ENCODE assay signal across 8 mouse cellular contexts in the genomic region with DNA sequence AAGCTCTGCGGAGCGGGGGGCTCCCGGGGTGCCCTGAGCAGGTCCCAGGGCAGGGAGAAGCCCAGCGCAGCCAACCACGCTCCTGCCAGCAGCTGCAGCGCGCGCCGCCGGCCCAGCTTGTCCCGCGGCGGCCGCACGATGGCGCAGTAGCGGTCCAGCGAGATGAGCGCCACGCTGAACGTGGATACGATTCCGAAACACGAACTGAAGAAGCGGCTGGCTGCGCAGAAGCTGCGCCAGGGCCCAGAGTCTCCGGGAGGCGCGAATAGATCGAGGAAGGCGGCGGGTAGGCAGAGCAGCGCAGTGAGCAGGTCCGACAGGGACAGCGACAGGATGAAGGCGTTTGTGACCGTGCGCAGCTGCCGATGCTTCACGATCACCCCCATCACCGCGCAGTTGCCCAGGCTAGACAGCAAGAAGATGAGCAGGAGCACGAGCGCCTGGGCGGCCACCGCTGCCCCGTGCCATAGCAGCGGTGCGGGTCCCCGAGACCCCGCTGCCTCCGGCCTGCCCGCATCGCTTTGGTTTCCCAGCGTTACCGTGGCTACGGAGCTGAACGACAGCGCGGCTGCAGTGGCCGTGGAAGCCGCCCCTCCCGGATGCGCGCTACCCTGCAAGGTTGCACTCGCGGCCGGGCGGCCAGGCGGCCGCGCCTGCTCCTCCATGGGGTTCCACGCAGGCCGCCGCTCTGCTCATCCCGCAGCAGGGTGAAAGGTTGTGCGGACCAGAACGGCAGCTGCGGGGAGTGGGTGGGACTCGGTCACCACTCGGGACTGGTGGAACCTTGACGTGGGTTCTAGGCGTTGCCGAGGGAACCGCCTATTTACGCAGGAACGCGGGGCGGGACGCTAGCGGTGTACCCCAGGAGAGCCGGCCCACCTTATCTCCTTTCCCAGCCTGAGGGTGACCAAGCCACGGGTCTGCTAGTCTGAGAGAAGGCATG. TPM values are rescaled to one million over a fixed set of nuclear protein-coding genes. Genes with fewer than 3 reads are reported as not detected.
A peak's percentile ranks its signal among the peaks of the same experiment; 100 is the strongest.
DNase-seq lines count a peak whose midpoint lies in the region; ATAC-seq and TF ChIP-seq lines count a peak whose summit lies in the region.

Gpr135 (minus strand) TSS at position 799 of the 943 bp plus-strand sequence.

- TF ChIP-seq POLR2A in brain, embryonic 14.5 days (IDR thresholded peaks at IDR 0.05; ENCODE audit: borderline replicate concordance, extremely low read depth, insufficient read depth, insufficient read length, poor library complexity, severe bottlenecking) = peak; percentile 29; the same call in 1 of the 2 replicates
- no peak for TF ChIP-seq POLR2A in liver, adult 2 months (IDR thresholded peaks at IDR 0.05; ENCODE audit: extremely low read depth, insufficient read depth, low read length)

- DNase-seq in B cell, adult 2 months = peak; percentile 85 to 87
- peak; percentile 95 for DNase-seq in brain, embryonic 14.5 days (ENCODE audit: low read depth)
- DNase-seq in fibroblast of lung, adult 2 months (ENCODE audit: low read depth) = peak; percentile 40
- peak; percentile 87 for DNase-seq in kidney, postnatal 0 days (ENCODE audit: low spot score)
- peak; percentile 52 for DNase-seq in liver, adult 2 months (ENCODE audit: extremely low read depth, low read depth, low spot score)
- DNase-seq in monocyte, adult 2 months (ENCODE audit: low read depth in 1 of 2, low spot score in 2 of 2) = peak; percentile 40 to 74
- peak; percentile 53 to 76 for DNase-seq in spleen, postnatal 10 days (ENCODE audit: low spot score in 2 of 2)

- H3K9me3 ChIP-seq in heart, embryonic 13.5 days = no peaks in the 10 kb centered on the region
- no peaks in the 10 kb centered on the region for H3K9me3 ChIP-seq in kidney, postnatal 0 days (replicated peaks; ENCODE audit: low read length)

- peaks cover 17% of the 10 kb centered on the region for H3K36me3 ChIP-seq in heart, embryonic 13.5 days
- 0 out of 2 replicates have a peak, but pooled peaks cover 12% of the 10 kb centered on the region for H3K36me3 ChIP-seq in kidney, postnatal 0 days (ENCODE audit: insufficient read depth, low read length)
- H3K36me3 ChIP-seq in liver, adult 2 months (ENCODE audit: control insufficient read depth, insufficient read depth, low read length) = peaks cover 15% of the 10 kb centered on the region

- ATAC-seq in heart, embryonic 13.5 days (ENCODE audit: extremely low read depth, insufficient number of reproducible peaks, low FRiP score, low TSS enrichment) = 0 out of 2 replicates have a peak, but pooled peaks have one; percentile 37
- ATAC-seq in kidney, postnatal 0 days (replicated peaks; ENCODE audit: low FRiP score, low read depth) = peak; percentile 79

- under 1% methylated on average over 94 of the region's 94 CpGs for WGBS in heart, embryonic 13.5 days
- WGBS in kidney, postnatal 0 days = under 1% methylated on average over 94 of the region's 94 CpGs
- WGBS in liver, adult 2 months = 5% methylated on average over 94 of the region's 94 CpGs

- H3K4me3 ChIP-seq in heart, embryonic 13.5 days = peak within 1 kb of the TSS; percentile 66
- H3K4me3 ChIP-seq in kidney, postnatal 0 days (replicated peaks; ENCODE audit: low read depth, low read length) = peak within 1 kb of the TSS; percentile 63
- H3K4me3 ChIP-seq in liver, adult 2 months (ENCODE audit: insufficient read depth, low read depth, low read length) = peak within 1 kb of the TSS; percentile 53

- peaks cover 55% of the 10 kb centered on the region for H3K27me3 ChIP-seq in heart, embryonic 13.5 days (replicated peaks)
- 0 out of 2 replicates have a peak, but pooled peaks cover 9% of the 10 kb centered on the region for H3K27me3 ChIP-seq in kidney, postnatal 0 days (ENCODE audit: insufficient read depth, low read length)
- no peaks in the 10 kb centered on the region for H3K27me3 ChIP-seq in liver, adult 2 months (ENCODE audit: control insufficient read depth, insufficient read depth, low read length)

- peak within 1 kb of the TSS; percentile 77 for H3K9ac ChIP-seq in heart, embryonic 13.5 days
- H3K9ac ChIP-seq in kidney, postnatal 0 days (ENCODE audit: low read depth, low read length) = peak within 1 kb of the TSS; percentile 56
- H3K9ac ChIP-seq in liver, adult 2 months (ENCODE audit: low read depth, low read length) = peak within 1 kb of the TSS; percentile 15

- no peak within 1 kb of the TSS for H3K27ac ChIP-seq in heart, embryonic 13.5 days (replicated peaks)
- no peak within 1 kb of the TSS for H3K27ac ChIP-seq in kidney, postnatal 0 days
- H3K27ac ChIP-seq in liver, adult 2 months (replicated peaks; ENCODE audit: insufficient read depth, low read depth, low read length) = no peak within 1 kb of the TSS

- H3K4me2 ChIP-seq in heart, embryonic 13.5 days = peak within 1 kb of the TSS; percentile 99
- peak within 1 kb of the TSS; percentile 100 for H3K4me2 ChIP-seq in kidney, postnatal 0 days (ENCODE audit: low read length)

- H3K79me2 ChIP-seq in liver, adult 2 months (ENCODE audit: control insufficient read depth, insufficient read depth, low read length) = no peaks in the 10 kb centered on the region

- TF ChIP-seq CTCF in brain, embryonic 14.5 days (IDR thresholded peaks at IDR 0.05; ENCODE audit: borderline replicate concordance, extremely low read depth, insufficient read depth, insufficient read length) = peak; percentile 85
- TF ChIP-seq CTCF in kidney, postnatal 0 days (IDR thresholded peaks at IDR 0.05; ENCODE audit: low read depth) = peak; percentile 85
- TF ChIP-seq CTCF in liver, adult 2 months (IDR thresholded peaks at IDR 0.05; ENCODE audit: low read depth, low read length) = peak; percentile 88

- peaks cover 12% of the 10 kb centered on the region for H3K4me1 ChIP-seq in heart, embryonic 13.5 days
- 0 out of 2 replicates have a peak, but pooled peaks cover 6% of the 10 kb centered on the region for H3K4me1 ChIP-seq in kidney, postnatal 0 days (replicated peaks; ENCODE audit: insufficient read depth, low read length)
- peaks cover 4% of the 10 kb centered on the region; the same call in 1 of the 2 replicates for H3K4me1 ChIP-seq in liver, adult 2 months (ENCODE audit: control insufficient read depth, insufficient read depth, low read length)

RNA-seq across cellular contexts. Expression of gene Gpr135, which starts in this region (rescaled TPM):
- 8.7 and 8.9 TPM in 2 replicates for polyA plus RNA-seq in brain, embryonic 14.5 days (2012; rRNA removed)
- 0.43 and 0.60 TPM in 2 replicates for polyA plus RNA-seq in heart, embryonic 13.5 days (2015; fragmentation: Nextera tagmentation; extraction: Ambion mirVana)
- 2.2 and 2.3 TPM in 2 replicates for polyA plus RNA-seq in kidney, postnatal 0 days (2015; fragmentation: Nextera tagmentation; extraction: Ambion mirVana)
- 0.28 and 0.81 TPM in 2 replicates for total RNA-seq in liver, adult 2 months (2014; rRNA removed)
- polyA plus RNA-seq in liver, adult 2 months (2012; rRNA removed) = 2.3 and 3.0 TPM in 2 replicates

Comparison
In these comparisons a context has a peak if more than half of its experiments do, and no peak if none do; other contexts are left out.
1. Peak in ATAC-seq, H3K4me3 ChIP-seq, H3K9ac ChIP-seq and H3K4me2 ChIP-seq in heart, embryonic 13.5 days; RNA of the gene not detected or under 1 TPM.
2. DNase-seq: peak in every context shown above with its lines; median percentile 95 in brain, embryonic 14.5 days; 87 in kidney, postnatal 0 days; 86 in B cell, adult 2 months; 64 in spleen, postnatal 10 days; 57 in monocyte, adult 2 months; 52 in liver, adult 2 months; 40 in fibroblast of lung, adult 2 months.
3. H3K9ac ChIP-seq: peak in every context shown above with its lines; median percentile 77 in heart, embryonic 13.5 days; 56 in kidney, postnatal 0 days; 15 in liver, adult 2 months.